Mouse (Mus musculus): Measurements from ENCODE around the gene Phf23.

- TF ChIP-seq CTCF (IDR thresholded peaks at IDR 0.05) (peak; percentile 29), POLR2A (IDR thresholded peaks at IDR 0.05; ENCODE audit: insufficient read depth, low read depth, low read length) (no peak), EP300 (IDR thresholded peaks at IDR 0.05; ENCODE audit: insufficient read depth, low read depth, low read length) (no peak)
These were observed 44.6 kb upstream of the Phf23 start for GRCm38 (mm10) chr11:69950807-69951459.
